ENCODE assay signal across 10 mouse cellular contexts in genomic region chr5:131775222-131775621, GRCm38 (mm10).
DNase-seq lines count a peak whose midpoint lies in the region; ATAC-seq and TF ChIP-seq lines count a peak whose summit lies in the region.
"Had no signal": no experiment of that assay in that cellular context is flagged by ENCODE, and none has a peak within 500 bp of the region (broad histone marks: within the 10 kb centered on the region; RNA-seq: fewer than 3 reads in every experiment).

No protein-coding gene starts in this region.

- no peak overlapping the region for H3K4me3 ChIP-seq in cerebellum, adult 2 months (replicated peaks; ENCODE audit: insufficient read depth, low read depth, low read length)
- H3K4me3 ChIP-seq in forebrain, postnatal 0 days (ENCODE audit: low read depth, low read length): no peak overlapping the region
- peak overlapping the region; percentile 12 for H3K4me3 ChIP-seq in limb, embryonic 13.5 days
- H3K4me3 ChIP-seq: stomach, embryonic 15.5 days had no signal

- peak; percentile 86 for ATAC-seq in forebrain, postnatal 0 days
- ATAC-seq in limb, embryonic 13.5 days (ENCODE audit: low FRiP score, low read depth): peak; percentile 74
- ATAC-seq in erythroid progenitor cell, adult 5-6 weeks (replicated peaks; ENCODE audit: low FRiP score, poor library complexity, severe bottlenecking): no peak
- ATAC-seq: Patski had no signal

- H3K27ac ChIP-seq in cerebellum, adult 2 months (ENCODE audit: insufficient read depth, low read length): no peak overlapping the region
- no peak overlapping the region for H3K27ac ChIP-seq in forebrain, postnatal 0 days (ENCODE audit: low read depth, low read length)
- peak overlapping the region; percentile 70; the same call in 1 of the 2 replicates for H3K27ac ChIP-seq in limb, embryonic 13.5 days
- H3K27ac ChIP-seq: stomach, embryonic 15.5 days had no signal

- 0 out of 2 replicates have a peak overlapping the region, but pooled peaks have one; percentile 3 for H3K4me2 ChIP-seq in forebrain, postnatal 0 days (ENCODE audit: low read depth)
- peak overlapping the region; percentile 52 for H3K4me2 ChIP-seq in limb, embryonic 13.5 days (replicated peaks)
- H3K4me2 ChIP-seq: stomach, embryonic 15.5 days had no signal

- H3K9ac ChIP-seq in forebrain, postnatal 0 days: no peak overlapping the region
- no peak overlapping the region for H3K9ac ChIP-seq in limb, embryonic 13.5 days
- H3K9ac ChIP-seq: stomach, embryonic 15.5 days had no signal

- no peak for TF ChIP-seq CTCF in cerebellum, adult 2 months (IDR thresholded peaks at IDR 0.05; ENCODE audit: borderline replicate concordance, insufficient read depth, low read depth, low read length)
- no peak for TF ChIP-seq CTCF in forebrain, postnatal 0 days (IDR thresholded peaks at IDR 0.05; ENCODE audit: low read depth)

- H3K27me3 ChIP-seq in cerebellum, adult 2 months (ENCODE audit: control insufficient read depth, insufficient read depth, low read length): no peaks in the 10 kb centered on the region
- H3K27me3 ChIP-seq in forebrain, postnatal 0 days (ENCODE audit: insufficient read depth, low read length): no peaks in the 10 kb centered on the region
- 0 out of 2 replicates have a peak, but pooled peaks cover 3% of the 10 kb centered on the region for H3K27me3 ChIP-seq in limb, embryonic 13.5 days
- H3K27me3 ChIP-seq: Patski; stomach, embryonic 15.5 days had no signal

- no peaks in the 10 kb centered on the region for H3K36me3 ChIP-seq in forebrain, postnatal 0 days (ENCODE audit: insufficient read depth)
- 0 out of 2 replicates have a peak, but pooled peaks cover 2% of the 10 kb centered on the region for H3K36me3 ChIP-seq in limb, embryonic 13.5 days
- H3K36me3 ChIP-seq: stomach, embryonic 15.5 days had no signal

- H3K4me1 ChIP-seq in cerebellum, adult 2 months (ENCODE audit: control insufficient read depth, insufficient read depth, low read length): peaks cover 24% of the 10 kb centered on the region
- peaks cover 9% of the 10 kb centered on the region; the same call in 1 of the 2 replicates for H3K4me1 ChIP-seq in forebrain, postnatal 0 days (ENCODE audit: insufficient read depth)
- peaks cover 33% of the 10 kb centered on the region for H3K4me1 ChIP-seq in limb, embryonic 13.5 days
- H3K4me1 ChIP-seq: stomach, embryonic 15.5 days had no signal

- DNase-seq in brain, adult 2 months (ENCODE audit: low read depth, low spot score): peak; percentile 97
- DNase-seq in cerebellum, adult 2 months: peak; percentile 93 to 98
- DNase-seq in forebrain, postnatal 0 days: peak; percentile 80
- no peak for DNase-seq in spleen, postnatal 4 days (ENCODE audit: low spot score in 2 of 2)
- DNase-seq in testis, postnatal 14 days (ENCODE audit: low spot score): no peak
- DNase-seq in urinary bladder, postnatal 25 days (ENCODE audit: low spot score): no peak

- TF ChIP-seq POLR2A in cerebellum, adult 2 months (IDR thresholded peaks at IDR 0.05; ENCODE audit: borderline replicate concordance, insufficient read depth, low read length): no peak

- 8% methylated on average over 12 of the region's 12 CpGs for WGBS in cerebellum, adult 2 months
- WGBS in forebrain, postnatal 0 days: 14% methylated on average over 12 of the region's 12 CpGs
- 8% methylated on average over 12 of the region's 12 CpGs for WGBS in limb, embryonic 13.5 days

- H3K9me3 ChIP-seq in forebrain, postnatal 0 days (ENCODE audit: low read length): no peaks in the 10 kb centered on the region
- H3K9me3 ChIP-seq in limb, embryonic 13.5 days: no peaks in the 10 kb centered on the region
- H3K9me3 ChIP-seq: stomach, embryonic 15.5 days had no signal

Comparison
In these comparisons a context has a peak if more than half of its experiments do, and no peak if none do; other contexts are left out.
1. DNase-seq: peak in brain, adult 2 months (single experiment), cerebellum, adult 2 months (2 of 2) and forebrain, postnatal 0 days (single experiment); none in spleen, postnatal 4 days (0 of 2), testis, postnatal 14 days (single experiment) and urinary bladder, postnatal 25 days (single experiment).